Mouse (Mus musculus) WW6 (cell line): ENCODE data around the gene Lrit3.

ENCODE experiments used
- DNase-seq: peaks from one replicate; pipeline ENCODE4 v3.0.0-alpha.2; 2013; ENCODE audit warnings: low read depth, low spot score

Gene Lrit3

GRCm38 (mm10) chr3:129803765-129804164 is at the start of gene Lrit3:
TSS of gene Lrit3 (minus strand) at chr3:129804030.
- no peak for DNase-seq

GRCm38 (mm10) chr3:129846846-129847245 is 43.0 kb upstream of the Lrit3 start:
- DNase-seq = no peak

DNA sequence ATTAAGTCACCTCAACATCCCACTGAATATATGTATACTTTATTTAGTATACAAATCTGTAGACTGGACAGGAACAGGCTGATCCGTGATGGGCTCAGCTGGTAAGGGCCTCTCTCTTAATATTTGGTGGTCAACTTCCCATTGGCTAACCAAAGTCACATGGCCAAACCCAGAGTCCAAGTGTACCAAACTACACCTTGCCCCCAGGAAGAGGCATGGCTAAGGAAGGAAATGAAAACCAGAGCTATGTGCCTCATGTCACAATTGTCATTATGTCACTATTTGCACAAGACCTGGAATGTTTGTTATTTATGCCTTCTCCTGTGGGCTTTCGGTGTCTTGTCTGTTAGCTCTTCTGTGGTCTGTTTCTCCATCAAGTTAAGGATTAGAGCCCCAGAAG is 42.0 kb upstream of the Lrit3 start:
- DNase-seq = no peak

GRCm38 (mm10) chr3:129838017-129838416 is 34.2 kb upstream of the Lrit3 start:
- no peak for DNase-seq

DNA sequence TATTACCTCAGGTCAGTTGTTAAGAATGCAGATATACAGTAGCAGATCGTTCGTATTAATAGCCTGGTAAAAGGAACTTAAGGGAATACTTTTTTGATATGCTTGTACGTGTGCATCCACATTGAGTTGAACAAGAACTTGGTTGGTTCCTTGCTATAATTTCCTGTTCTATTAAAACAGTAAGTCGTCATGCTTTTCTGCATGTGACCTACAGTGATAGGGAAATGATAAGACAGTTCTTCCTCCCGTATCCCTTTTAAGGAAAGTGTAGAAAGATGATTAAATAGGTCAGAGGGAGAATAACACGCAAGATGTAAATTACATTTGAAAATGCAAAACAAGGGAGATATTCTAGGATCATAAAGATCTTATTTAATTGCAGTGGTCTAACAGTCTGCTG is 33.1 kb upstream of the Lrit3 start:
- no peak for DNase-seq

DNA sequence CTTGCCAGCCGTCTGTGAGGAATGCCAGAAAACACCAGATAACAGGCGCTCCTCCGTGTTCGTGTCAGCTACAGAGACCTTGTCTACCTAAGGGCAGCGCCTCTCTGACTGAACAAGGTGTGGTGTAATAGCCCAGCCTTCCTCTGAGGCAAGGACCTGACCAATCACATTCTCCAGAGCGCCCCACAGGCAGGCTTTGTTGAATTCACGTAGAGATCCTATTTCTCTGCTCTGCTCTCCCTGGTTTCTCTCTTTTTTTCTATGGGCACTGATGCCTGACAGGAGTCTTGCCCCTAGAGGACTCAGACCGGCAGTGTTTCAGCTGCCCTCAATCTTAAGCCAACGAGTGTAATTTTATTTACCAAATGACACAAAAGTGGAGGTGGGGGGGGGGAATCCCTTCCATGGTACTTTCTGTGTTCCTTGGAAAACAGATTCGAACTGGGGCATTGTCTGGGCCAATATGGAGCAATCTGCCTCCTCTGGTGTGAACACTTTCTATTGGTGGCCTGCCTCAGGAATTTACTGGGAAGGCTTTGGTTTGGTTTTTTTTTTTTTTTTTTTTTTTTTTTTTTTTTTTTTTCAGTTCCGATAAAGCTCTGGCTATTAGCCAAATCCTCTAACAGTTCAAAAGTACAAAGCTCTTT is 32.3 kb upstream of the Lrit3 start:
- no peak for DNase-seq

GRCm38 (mm10) chr3:129835388-129835934 is 31.6 kb upstream of the Lrit3 start, which contains the start of gene Cfi:
TSS of gene Cfi (plus strand) at chr3:129835884.
- no peak for DNase-seq

DNA sequence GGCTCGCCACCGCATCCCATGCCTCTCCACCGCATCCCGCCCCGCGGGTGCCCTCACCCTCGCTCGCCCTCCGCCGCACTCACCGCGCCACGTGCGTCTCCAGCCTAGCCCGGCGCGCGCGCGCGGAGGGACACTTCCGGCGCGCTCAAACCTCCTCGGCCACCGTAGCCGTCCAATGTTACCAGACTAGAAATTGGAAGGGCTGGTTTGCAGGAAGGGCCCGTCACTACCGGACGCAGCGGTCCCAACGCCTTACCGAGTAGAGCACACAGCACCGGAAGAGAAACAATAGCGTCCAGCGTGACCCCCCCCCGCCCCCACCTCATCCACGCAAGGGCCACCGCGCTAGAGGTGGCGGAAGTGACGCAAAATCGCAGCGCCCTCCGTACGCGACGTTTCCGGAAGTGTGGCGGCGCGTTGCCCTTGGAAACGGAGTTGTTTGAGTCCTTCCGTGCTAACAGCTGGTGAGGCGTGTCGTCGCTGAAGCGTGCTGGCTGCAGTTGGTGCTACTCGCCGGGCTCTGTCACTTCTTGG is 27.3 kb upstream of the Lrit3 start, which contains the start of gene Gar1:
TSS of gene Gar1 (minus strand) at position 362 of the 534 bp plus-strand sequence.
- peak; percentile 95 for DNase-seq

DNA sequence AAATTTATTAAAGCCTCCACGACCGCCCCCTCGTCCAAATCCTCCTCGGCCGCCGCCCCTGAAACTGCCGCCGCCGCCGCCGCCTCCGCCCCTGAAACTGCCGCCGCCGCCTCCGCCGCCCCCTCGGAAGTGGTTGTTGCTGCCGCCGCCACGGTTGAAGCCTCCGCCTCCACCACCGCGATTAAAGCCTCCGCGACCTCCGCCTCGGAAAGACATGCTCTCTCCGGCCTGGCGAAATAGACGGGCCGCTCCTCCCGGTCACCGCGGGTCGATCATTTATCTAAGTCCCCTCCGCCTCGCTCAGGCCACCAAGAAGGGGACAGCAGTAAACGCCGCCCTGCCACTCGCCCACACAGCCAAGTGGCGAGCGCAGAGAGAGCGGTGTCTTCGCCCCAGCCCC is 26.8 kb upstream of the Lrit3 start:
- no peak for DNase-seq

DNA sequence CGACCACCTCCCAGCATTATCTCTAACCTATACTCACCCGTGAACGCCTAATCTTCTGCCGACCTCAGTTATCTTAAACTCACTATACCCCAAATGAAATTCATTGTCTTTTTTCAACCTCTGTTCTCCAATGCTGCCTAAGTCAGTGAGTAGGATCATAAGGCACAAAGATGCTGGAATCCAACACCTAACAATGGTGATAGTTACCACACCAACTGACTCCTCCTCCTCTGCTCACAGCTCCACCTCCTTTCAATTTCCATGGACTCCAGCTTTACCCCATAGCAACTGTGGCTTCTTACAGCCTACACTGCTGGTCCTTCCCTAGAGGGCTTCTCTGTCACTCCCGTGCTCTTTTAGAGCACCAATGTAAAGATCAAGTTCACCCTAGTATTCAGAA is 23.9 kb upstream of the Lrit3 start:
- no peak for DNase-seq

DNA sequence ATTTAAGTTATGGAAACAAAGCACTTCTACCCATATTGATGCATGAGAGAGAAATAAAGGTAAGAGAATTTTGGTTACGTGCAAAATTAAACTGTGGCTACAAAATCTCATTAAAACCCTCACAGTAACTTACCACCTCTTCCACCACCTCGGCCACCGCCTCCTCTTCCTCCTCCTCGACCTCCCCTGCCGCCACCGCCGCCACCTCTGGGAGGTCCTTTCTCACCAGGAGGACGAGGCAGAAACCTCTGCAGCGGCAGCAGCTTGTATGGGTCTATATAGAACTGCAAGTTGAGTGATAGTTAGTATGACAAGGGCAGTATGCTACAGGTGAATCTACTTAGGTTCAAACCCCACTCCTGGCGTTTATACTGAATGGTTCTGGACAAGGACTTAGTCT is 22.9 kb upstream of the Lrit3 start:
- DNase-seq = no peak

DNA sequence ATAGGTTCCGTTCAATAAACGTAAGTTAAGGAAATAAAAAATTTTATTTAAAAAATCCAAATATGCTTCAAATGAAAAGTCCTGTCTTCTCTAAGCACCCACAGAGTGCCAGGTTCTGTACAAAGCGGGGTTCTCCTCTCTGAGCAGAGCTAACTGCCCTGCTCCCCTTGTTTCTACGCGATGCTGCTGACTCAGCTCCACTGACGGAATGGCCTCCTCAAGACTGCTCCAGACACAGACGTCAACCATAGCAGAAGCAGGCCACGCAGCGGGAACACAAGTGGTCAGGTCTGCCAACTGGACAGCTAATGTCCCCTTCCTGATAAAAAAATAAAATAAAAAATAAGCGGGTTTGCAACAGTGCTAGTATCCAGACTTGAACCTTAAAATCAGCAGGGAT is 21.1 kb upstream of the Lrit3 start:
- no peak for DNase-seq

DNA sequence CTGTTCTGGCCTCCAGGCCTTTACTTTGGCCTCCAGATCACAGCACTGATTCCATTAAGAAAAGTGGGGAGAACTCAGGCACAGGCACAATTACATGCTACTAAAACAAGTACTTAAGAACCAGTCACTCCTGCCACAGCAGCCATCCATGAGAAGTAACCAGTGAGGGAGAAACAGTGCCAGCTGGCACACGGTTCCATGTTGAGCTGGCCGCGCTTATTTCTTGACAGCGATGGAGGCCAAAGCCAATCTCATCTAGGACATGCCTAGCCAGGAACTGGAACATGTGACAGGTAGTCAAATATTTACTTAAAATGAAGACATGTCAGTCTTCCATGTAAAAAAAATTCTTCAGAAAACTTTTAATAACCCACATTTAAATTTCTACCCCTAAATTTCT is 20.3 kb upstream of the Lrit3 start:
- DNase-seq = no peak

DNA sequence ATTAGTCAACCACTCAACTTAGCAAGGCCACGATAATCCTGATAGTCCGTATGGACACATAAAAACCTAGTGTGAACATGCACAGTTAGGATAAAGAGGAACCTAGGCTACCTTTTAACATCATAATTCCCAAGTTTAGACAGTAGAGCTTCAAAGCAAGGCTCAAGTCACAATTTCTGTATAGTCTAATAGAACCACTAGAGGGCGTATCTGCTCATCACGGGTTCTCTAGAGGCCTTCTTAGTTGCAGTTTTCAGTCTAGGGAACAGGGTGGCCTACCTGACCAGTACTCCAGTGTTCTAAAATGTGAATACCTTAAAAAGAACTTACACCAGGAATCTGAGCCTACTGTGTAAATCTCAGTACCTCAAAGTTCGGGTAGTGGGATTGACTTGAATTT is 19.5 kb upstream of the Lrit3 start:
- no peak for DNase-seq

- no peak for DNase-seq
These were observed 18.5 kb upstream of the Lrit3 start, which contains the start of gene Rrh for GRCm38 (mm10) chr3:129822206-129822775. TSS of gene Rrh (minus strand) at chr3:129822587.

GRCm38 (mm10) chr3:129821736-129822135 is 17.9 kb upstream of the Lrit3 start:
- no peak for DNase-seq

DNA sequence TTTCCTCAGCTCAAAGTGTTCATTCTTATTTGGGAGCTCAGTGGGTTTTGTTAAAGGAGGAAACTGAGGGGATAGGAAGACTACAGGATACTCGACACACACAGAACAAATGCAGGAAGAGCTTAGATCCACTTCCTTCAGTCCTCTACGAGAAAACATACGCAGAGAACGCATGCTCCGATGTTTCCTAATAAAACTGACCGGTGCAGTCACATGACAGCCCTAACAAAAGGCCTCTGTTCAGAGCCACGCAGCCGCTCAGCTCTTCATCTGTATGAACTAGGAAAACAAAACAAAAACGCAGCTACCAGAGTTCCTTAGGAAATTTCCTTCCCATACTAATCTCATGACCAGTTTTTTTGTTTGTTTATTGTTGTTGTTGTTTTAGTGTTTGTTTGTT is 17.0 kb upstream of the Lrit3 start:
- DNase-seq = no peak

DNA sequence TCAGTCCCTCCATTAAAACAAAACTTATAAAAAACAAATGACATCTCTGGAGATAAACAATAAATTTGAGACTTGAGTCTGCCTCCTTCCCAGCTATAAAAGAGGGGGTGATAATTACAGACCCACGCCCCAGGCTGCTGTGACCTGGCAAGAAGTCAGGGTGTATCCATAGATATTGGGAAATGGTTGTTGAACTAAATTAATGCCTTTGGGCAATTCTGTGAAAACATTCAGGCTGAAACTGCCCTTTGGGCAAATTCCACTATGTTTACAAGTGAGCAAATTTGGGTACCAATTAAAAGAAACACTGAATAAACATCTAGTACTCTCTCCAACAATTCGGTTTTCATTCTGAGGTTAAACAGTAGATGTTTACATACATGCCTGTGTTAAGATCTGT is 4.8 kb downstream of the Lrit3 start:
- no peak for DNase-seq

DNA sequence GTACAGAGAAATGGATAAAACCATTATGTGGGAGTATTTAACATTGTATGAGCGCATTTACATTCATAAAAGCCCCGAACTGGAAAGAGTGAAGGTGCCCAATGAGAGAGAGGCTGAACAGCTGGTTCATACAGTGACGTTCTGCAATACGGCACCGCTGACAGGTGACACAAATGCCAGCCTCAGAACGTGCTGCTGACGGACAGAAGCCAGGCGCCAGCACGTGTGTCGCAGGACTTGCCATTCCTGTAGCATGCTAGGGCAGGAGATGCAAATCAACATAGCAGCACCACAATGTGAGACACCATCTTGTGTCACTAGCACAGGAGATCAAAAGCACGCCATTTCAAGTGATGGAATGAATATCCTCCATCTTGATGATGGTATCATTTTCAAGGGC is 5.3 kb downstream of the Lrit3 start:
- no peak for DNase-seq

DNA sequence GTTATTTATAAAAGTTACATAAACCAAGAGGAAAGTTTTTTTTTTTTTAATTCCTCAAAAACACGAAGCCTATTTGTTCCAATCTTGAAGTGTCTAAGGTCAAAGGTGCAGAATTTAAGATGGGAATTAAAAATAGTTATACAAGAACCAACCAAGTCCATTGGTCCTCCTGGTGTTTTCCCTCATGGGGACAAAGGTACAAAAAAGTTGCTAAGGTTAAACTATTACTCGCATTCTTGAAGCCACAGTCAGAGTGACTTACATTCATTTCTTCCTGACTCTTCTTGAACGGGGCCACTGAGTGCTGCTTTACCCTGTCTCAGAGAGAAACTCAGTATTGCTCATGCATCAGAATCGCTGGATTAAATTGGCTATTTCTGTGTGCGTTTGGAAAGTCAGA is 6.5 kb downstream of the Lrit3 start:
- DNase-seq = no peak

GRCm38 (mm10) chr3:129793801-129794200 is 10.0 kb downstream of the Lrit3 start:
- DNase-seq = no peak

- DNase-seq = no peak
These were observed 21.1 kb downstream of the Lrit3 start for GRCm38 (mm10) chr3:129782746-129783145.

DNA sequence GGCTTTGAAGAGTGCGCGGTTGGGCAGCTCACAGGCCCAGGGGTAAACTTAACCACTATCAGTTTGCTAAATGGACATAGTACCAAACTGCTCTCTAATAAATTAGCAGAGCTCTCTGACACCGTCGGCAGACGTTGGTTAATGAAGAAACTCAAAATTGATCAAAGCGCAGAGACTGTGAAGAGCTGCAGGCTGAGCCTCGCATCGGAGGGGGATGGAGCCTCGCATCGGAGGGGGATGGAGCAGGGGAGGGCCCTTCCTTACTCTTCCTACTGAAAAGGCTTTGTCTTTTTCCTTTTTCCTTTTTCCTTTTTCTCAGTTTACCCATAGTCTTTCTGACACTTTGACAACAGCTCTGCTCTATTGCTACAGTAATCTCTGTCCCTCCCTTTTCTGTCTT is 22.4 kb downstream of the Lrit3 start:
- DNase-seq = no peak
